In genomic region chr8:81014789-81015699, GRCm38 (mm10) we compare ENCODE assay signal across 8 mouse cellular contexts. TPM values are rescaled to one million over a fixed set of nuclear protein-coding genes. Genes with fewer than 3 reads are reported as not detected.
DNase-seq lines count a peak whose midpoint lies in the region; ATAC-seq and TF ChIP-seq lines count a peak whose summit lies in the region.

Gene Usp38, minus strand, starts transcription at chr8:81014928.

- H3K4me3 ChIP-seq in hindbrain, embryonic 10.5 days = peak within 1 kb of the TSS; percentile 97
- peak within 1 kb of the TSS; percentile 77 for H3K4me3 ChIP-seq in lung, postnatal 0 days (ENCODE audit: low read depth, low read length)

- WGBS in hindbrain, embryonic 10.5 days = 4% methylated on average over 57 of the region's 57 CpGs
- 2% methylated on average over 56 of the region's 57 CpGs for WGBS in lung, postnatal 0 days

- peak; percentile 99 for DNase-seq in MN1 (ENCODE audit: low spot score)
- peak; percentile 99 for DNase-seq in cerebellum, adult 9-10 months
- DNase-seq in hindbrain, embryonic 10.5 days (ENCODE audit: low spot score) = peak; percentile 100
- DNase-seq in layer of hippocampus, adult 9-11 months = peak; percentile 99
- peak; percentile 100 for DNase-seq in lung, postnatal 0 days (ENCODE audit: low spot score)
- peak; percentile 99 for DNase-seq in ovary, postnatal 14 days (ENCODE audit: low spot score)
- DNase-seq in thymus, postnatal 14 days = peak; percentile 100

- H3K4me1 ChIP-seq in hindbrain, embryonic 10.5 days (replicated peaks) = peaks cover 28% of the 10 kb centered on the region
- peaks cover 15% of the 10 kb centered on the region; the same call in 1 of the 2 replicates for H3K4me1 ChIP-seq in lung, postnatal 0 days (ENCODE audit: insufficient read depth, low read depth, low read length)

- H3K9ac ChIP-seq in lung, postnatal 0 days (replicated peaks; ENCODE audit: low read depth) = peak within 1 kb of the TSS; percentile 79

- peak; percentile 59 for TF ChIP-seq EP300 in lung, postnatal 0 days (IDR thresholded peaks at IDR 0.05)

- H3K9me3 ChIP-seq in hindbrain, embryonic 10.5 days = no peaks in the 10 kb centered on the region
- no peaks in the 10 kb centered on the region for H3K9me3 ChIP-seq in lung, postnatal 0 days (ENCODE audit: low read length)

- TF ChIP-seq CTCF in lung, postnatal 0 days (IDR thresholded peaks at IDR 0.05) = no peak

- H3K4me2 ChIP-seq in lung, postnatal 0 days (replicated peaks; ENCODE audit: low read depth, low read length) = peak within 1 kb of the TSS; percentile 94

- H3K36me3 ChIP-seq in hindbrain, embryonic 10.5 days = peaks cover 14% of the 10 kb centered on the region
- no peaks in the 10 kb centered on the region for H3K36me3 ChIP-seq in lung, postnatal 0 days (ENCODE audit: insufficient read depth, low read length)

- peak; percentile 97 for ATAC-seq in frontal cortex, adult (ENCODE audit: low TSS enrichment)
- ATAC-seq in lung, postnatal 0 days = peak; percentile 98

- no peaks in the 10 kb centered on the region for H3K27me3 ChIP-seq in hindbrain, embryonic 10.5 days (ENCODE audit: insufficient read depth, poor library complexity, severe bottlenecking)
- no peaks in the 10 kb centered on the region for H3K27me3 ChIP-seq in lung, postnatal 0 days (replicated peaks; ENCODE audit: insufficient read depth, low read length)

- H3K27ac ChIP-seq in hindbrain, embryonic 10.5 days = peak within 1 kb of the TSS; percentile 92
- H3K27ac ChIP-seq in lung, postnatal 0 days (ENCODE audit: low read length) = peak within 1 kb of the TSS; percentile 98

RNA-seq across cellular contexts. Expression of gene Usp38, which starts in this region (rescaled TPM):
- 22.5 and 24.2 TPM in 2 replicates for polyA plus RNA-seq in hindbrain, embryonic 10.5 days (2016; fragmentation: Nextera tagmentation; extraction: Ambion mirVana)
- polyA plus RNA-seq in lung, postnatal 0 days (2015; fragmentation: Nextera tagmentation; extraction: Ambion mirVana) = 9.6 and 11.2 TPM in 2 replicates

Comparison
In these comparisons a context has a peak if more than half of its experiments do, and no peak if none do; other contexts are left out.
1. Peak in every context shown above with its lines: DNase-seq, ATAC-seq, H3K4me3 ChIP-seq and H3K27ac ChIP-seq.